ENCODE assay signal across 19 mouse cellular contexts in the genomic region with DNA sequence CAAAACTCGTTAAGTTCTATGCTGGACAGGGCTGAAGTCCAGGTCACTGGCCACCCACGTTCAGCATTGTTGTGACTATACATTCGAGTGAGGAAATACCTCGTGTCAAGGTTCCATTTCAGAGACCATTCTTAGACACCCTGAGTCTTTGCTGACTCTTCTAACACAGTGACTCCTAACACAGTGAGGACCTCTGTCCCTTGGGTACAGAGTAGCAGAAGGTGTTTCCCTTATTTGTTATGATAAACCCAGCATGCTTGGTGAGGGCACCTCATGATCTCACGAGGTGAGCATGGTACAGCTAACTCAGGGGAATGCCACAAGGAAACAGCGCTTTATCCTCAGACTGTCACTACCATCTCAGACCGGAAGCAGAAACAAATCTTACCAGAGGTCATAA.
"Had no signal": no experiment of that assay in that cellular context is flagged by ENCODE, and none has a peak within 500 bp of the region (broad histone marks: within the 10 kb centered on the region; RNA-seq: fewer than 3 reads in every experiment).

No protein-coding gene starts in this region.

- H3K4me3 ChIP-seq: limb, embryonic 13.5 days; liver, embryonic 13.5 days; myocyte; neural tube, embryonic 13.5 days; stomach, embryonic 15.5 days had no signal

- H3K27ac ChIP-seq: limb, embryonic 13.5 days; liver, embryonic 13.5 days; stomach, embryonic 15.5 days had no signal

- H3K9me3 ChIP-seq: limb, embryonic 13.5 days; liver, embryonic 13.5 days; neural tube, embryonic 13.5 days; stomach, embryonic 15.5 days had no signal

- H3K27me3 ChIP-seq: limb, embryonic 13.5 days; liver, embryonic 13.5 days; neural tube, embryonic 13.5 days; stomach, embryonic 15.5 days had no signal

- H3K4me2 ChIP-seq: limb, embryonic 13.5 days; liver, embryonic 13.5 days; midbrain, embryonic 11.5 days; stomach, embryonic 15.5 days had no signal

- ATAC-seq: intestine, embryonic 16.5 days; midbrain, embryonic 16.5 days had no signal

- H3K36me3 ChIP-seq: limb, embryonic 13.5 days; liver, embryonic 13.5 days; neural tube, embryonic 13.5 days; stomach, embryonic 15.5 days had no signal

- H3K9ac ChIP-seq: limb, embryonic 13.5 days; liver, embryonic 13.5 days; neural tube, embryonic 13.5 days; stomach, embryonic 15.5 days had no signal

- H3K4me1 ChIP-seq: liver, embryonic 13.5 days; stomach, embryonic 15.5 days had no signal

- DNase-seq: kidney, adult 2 months; kidney, postnatal 14 days; kidney, postnatal 4 days; left cerebral cortex, postnatal 4 days; liver, embryonic 13.5 days; lung, adult 2 months; lung, postnatal 14 days; lung, postnatal 4 days; retina, postnatal 1 day; right cerebral cortex, postnatal 25 days; spleen, adult 18-20 months; thymus, postnatal 36 days had no signal
